Mouse (Mus musculus): ENCODE data around the gene Pdcl2. TPM values are rescaled to one million over a fixed set of nuclear protein-coding genes. Genes with fewer than 3 reads are reported as not detected.

Pdcl2 gene
- polyA plus RNA-seq, 1 experiment from 2014 or later = not detected

DNA sequence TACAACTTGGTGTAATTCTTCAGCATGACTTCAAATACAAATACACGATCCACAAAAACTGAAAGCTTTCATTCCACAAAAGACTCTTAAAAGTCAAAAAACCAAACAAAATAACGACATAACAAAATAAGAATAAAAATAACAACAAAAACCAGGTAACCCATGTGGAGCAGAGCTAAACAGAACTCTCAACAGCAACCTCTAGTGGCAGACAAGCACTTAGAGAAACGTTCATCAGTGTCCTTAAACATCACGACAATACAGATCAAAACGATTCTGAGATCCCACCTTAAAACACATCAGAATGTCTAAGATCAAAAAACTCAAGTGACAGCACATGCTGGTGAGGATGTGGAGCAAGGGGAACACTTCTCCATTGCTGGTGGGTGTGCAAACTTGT, 43.9 kb downstream of the Pdcl2 start:
- Histone ChIP-seq H3K36me3 (replicated peaks) (peaks cover 15% of the 10 kb centered on the region), H3K4me1 (peaks cover 6% of the 10 kb centered on the region; the same call in 1 of the 2 replicates), H3K4me3 (no peak overlapping the region), H3K9me3 (no peaks in the 10 kb centered on the region), H3K27ac (no peak overlapping the region), H3K27me3 (ENCODE audit: poor library complexity, severe bottlenecking) (no peaks in the 10 kb centered on the region)
- 77% methylated on average over 5 of the region's 5 CpGs for WGBS
- no peak for DNase-seq (ENCODE audit: extremely low spot score, low spot score)

DNA sequence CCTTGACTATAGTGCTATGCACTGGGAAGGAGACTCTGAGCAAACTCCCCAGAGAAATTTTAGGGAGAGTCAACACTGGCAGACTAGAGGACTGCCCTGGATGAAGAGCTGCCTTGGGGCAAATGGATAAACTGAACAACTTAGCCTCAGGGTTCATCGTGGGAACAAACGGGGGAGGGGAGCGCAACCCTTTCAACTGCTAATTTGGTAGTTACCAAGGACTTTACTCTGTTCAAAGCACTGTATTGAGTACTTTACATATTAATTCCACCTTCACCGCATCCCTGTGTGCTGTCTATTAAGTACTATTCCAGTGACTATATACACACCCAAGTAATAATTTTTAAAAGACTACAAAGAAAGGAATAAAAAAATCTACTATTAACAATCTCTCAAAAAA, 45.3 kb downstream of the Pdcl2 start:
- DNase-seq (ENCODE audit: extremely low spot score, low spot score) = no peak
- no peak overlapping the region for H3K27ac ChIP-seq
- no peak overlapping the region for H3K4me3 ChIP-seq
- no peaks in the 10 kb centered on the region for H3K9me3 ChIP-seq
- no peaks in the 10 kb centered on the region for H3K27me3 ChIP-seq (ENCODE audit: poor library complexity, severe bottlenecking)
- peaks cover 6% of the 10 kb centered on the region for H3K4me1 ChIP-seq
- peaks cover 15% of the 10 kb centered on the region for H3K36me3 ChIP-seq (replicated peaks)
- 57% methylated on average over 4 of the region's 4 CpGs for WGBS

DNA sequence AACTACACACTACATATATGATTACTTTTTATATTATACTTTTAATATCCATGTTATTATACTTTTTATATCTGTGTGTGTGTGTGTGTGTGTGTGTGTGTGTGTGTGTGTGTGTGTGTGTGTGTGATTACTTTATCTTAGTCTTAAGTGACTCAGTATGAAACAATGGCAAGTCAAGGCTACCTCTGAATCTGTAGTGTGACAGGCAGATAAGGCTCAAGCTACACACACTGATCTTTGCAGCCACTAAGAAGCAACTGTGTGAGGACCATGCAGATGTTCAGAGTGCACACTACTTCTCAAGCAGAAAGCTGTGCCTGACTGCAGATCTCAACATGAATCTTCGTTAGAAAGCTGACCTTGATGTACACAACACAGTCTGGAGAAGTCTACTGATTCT, 47.1 kb downstream of the Pdcl2 start:
- peaks cover 10% of the 10 kb centered on the region for H3K36me3 ChIP-seq (replicated peaks)
- H3K9me3 ChIP-seq = no peaks in the 10 kb centered on the region
- WGBS = 91% methylated on average over 1 of the region's 1 CpGs
- no peak overlapping the region for H3K27ac ChIP-seq
- no peaks in the 10 kb centered on the region for H3K27me3 ChIP-seq (ENCODE audit: poor library complexity, severe bottlenecking)
- no peak overlapping the region for H3K4me3 ChIP-seq
- DNase-seq (ENCODE audit: extremely low spot score, low spot score) = no peak
- peaks cover 9% of the 10 kb centered on the region for H3K4me1 ChIP-seq

DNA sequence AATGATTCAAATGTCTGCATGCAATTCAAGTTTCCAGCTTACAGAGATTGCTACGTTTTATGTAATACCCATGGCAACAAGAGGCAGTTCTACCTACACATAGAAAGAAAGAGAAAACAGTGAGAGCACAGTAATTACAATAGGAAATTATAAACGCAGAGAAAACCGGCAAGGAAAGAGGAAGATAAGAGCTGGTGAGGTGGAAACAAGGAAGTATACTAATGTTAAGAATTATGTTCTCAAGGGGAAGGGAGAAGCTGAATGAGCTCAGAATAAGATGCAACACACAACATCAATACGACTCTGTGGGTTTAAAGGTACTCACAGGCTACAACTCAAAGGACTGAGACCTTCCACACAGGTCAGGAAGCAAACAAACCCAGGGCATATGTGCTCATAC, 56.0 kb downstream of the Pdcl2 start:
- DNase-seq (ENCODE audit: extremely low spot score, low spot score) = no peak
- WGBS = 94% methylated on average over 4 of the region's 4 CpGs
- no peaks in the 10 kb centered on the region for H3K27me3 ChIP-seq (ENCODE audit: poor library complexity, severe bottlenecking)
- H3K9me3 ChIP-seq = no peaks in the 10 kb centered on the region
- no peak overlapping the region for H3K27ac ChIP-seq
- H3K4me3 ChIP-seq = no peak overlapping the region
- H3K36me3 ChIP-seq (replicated peaks) = peaks cover 8% of the 10 kb centered on the region
- no peaks in the 10 kb centered on the region for H3K4me1 ChIP-seq

Other genes with a start within 250 kb of the Pdcl2 start
- gene Srd5a3, start 190.9 kb downstream of the Pdcl2 start, polyA plus RNA-seq (2016; fragmentation: Nextera tagmentation; extraction: Ambion mirVana) = 22.8 and 22.9 TPM in 2 replicates
- 65.7 and 79.4 TPM in 2 replicates for gene Tmem165, start 147.3 kb downstream of the Pdcl2 start, polyA plus RNA-seq (2016; fragmentation: Nextera tagmentation; extraction: Ambion mirVana)
- gene Clock, start 26.4 kb downstream of the Pdcl2 start, polyA plus RNA-seq (2016; fragmentation: Nextera tagmentation; extraction: Ambion mirVana) = 10.2 and 11.5 TPM in 2 replicates
- 0.84 and 0.99 TPM in 2 replicates for gene Nmu, start 32.6 kb upstream of the Pdcl2 start, polyA plus RNA-seq (2016; fragmentation: Nextera tagmentation; extraction: Ambion mirVana)
- gene Gm7271, start 152.9 kb upstream of the Pdcl2 start, polyA plus RNA-seq (2016; fragmentation: Nextera tagmentation; extraction: Ambion mirVana) = not detected in 2 replicates
- 45.6 and 46.8 TPM in 2 replicates for gene Exoc1, start 198.2 kb upstream of the Pdcl2 start, polyA plus RNA-seq (2016; fragmentation: Nextera tagmentation; extraction: Ambion mirVana)